Comparison of ENCODE assay signal across 29 mouse cellular contexts in genomic region chr13:94523213-94523612, GRCm38 (mm10).
DNase-seq lines count a peak whose midpoint lies in the region; ATAC-seq and TF ChIP-seq lines count a peak whose summit lies in the region.
"Had no signal": no experiment of that assay in that cellular context is flagged by ENCODE, and none has a peak within 500 bp of the region (broad histone marks: within the 10 kb centered on the region; RNA-seq: fewer than 3 reads in every experiment).

No protein-coding gene starts in this region.

- H3K4me3 ChIP-seq in liver, embryonic 11.5 days (ENCODE audit: low read depth, low read length) = no peak overlapping the region
- H3K4me3 ChIP-seq in liver, embryonic 12.5 days = no peak overlapping the region
- H3K4me3 ChIP-seq in liver, postnatal 0 days (ENCODE audit: low read depth, low read length) = no peak overlapping the region
- H3K4me3 ChIP-seq in stomach, postnatal 0 days (ENCODE audit: low read depth, low read length) = no peak overlapping the region
- H3K4me3 ChIP-seq: embryonic facial prominence, embryonic 10.5 days; embryonic facial prominence, embryonic 15.5 days; forebrain, embryonic 12.5 days; heart, embryonic 15.5 days; hindbrain, embryonic 13.5 days; limb, embryonic 10.5 days; limb, embryonic 15.5 days; lung, embryonic 15.5 days; megakaryocyte, embryonic 14.5 days; midbrain, embryonic 15.5 days had no signal

- peak; percentile 89 for TF ChIP-seq EP300 in liver, postnatal 0 days (IDR thresholded peaks at IDR 0.05; ENCODE audit: low read depth)
- TF ChIP-seq EP300 in stomach, postnatal 0 days (optimal IDR thresholded peaks at IDR 0.05) = no peak

- H3K9me3 ChIP-seq in liver, embryonic 11.5 days (ENCODE audit: control insufficient read depth, low read length) = no peaks in the 10 kb centered on the region
- H3K9me3 ChIP-seq in liver, embryonic 12.5 days (replicated peaks) = no peaks in the 10 kb centered on the region
- no peaks in the 10 kb centered on the region for H3K9me3 ChIP-seq in liver, postnatal 0 days (ENCODE audit: low read length)
- H3K9me3 ChIP-seq in stomach, postnatal 0 days (ENCODE audit: control insufficient read depth, low read length) = no peaks in the 10 kb centered on the region
- H3K9me3 ChIP-seq: embryonic facial prominence, embryonic 10.5 days; embryonic facial prominence, embryonic 15.5 days; forebrain, embryonic 12.5 days; heart, embryonic 15.5 days; hindbrain, embryonic 13.5 days; limb, embryonic 10.5 days; limb, embryonic 15.5 days; lung, embryonic 15.5 days; megakaryocyte, embryonic 14.5 days; midbrain, embryonic 15.5 days had no signal

- H3K27ac ChIP-seq in liver, embryonic 11.5 days (ENCODE audit: low read depth, low read length) = peak overlapping the region; percentile 49; the same call in 1 of the 2 replicates
- peak overlapping the region; percentile 59 for H3K27ac ChIP-seq in liver, embryonic 12.5 days
- 0 out of 2 replicates have a peak overlapping the region, but pooled peaks have one; percentile 16 for H3K27ac ChIP-seq in liver, postnatal 0 days (ENCODE audit: low read depth)
- H3K27ac ChIP-seq in stomach, postnatal 0 days (replicated peaks) = no peak overlapping the region
- H3K27ac ChIP-seq: embryonic facial prominence, embryonic 10.5 days; embryonic facial prominence, embryonic 15.5 days; forebrain, embryonic 12.5 days; heart, embryonic 15.5 days; hindbrain, embryonic 13.5 days; limb, embryonic 10.5 days; limb, embryonic 15.5 days; lung, embryonic 15.5 days; midbrain, embryonic 15.5 days had no signal

- no peak overlapping the region for H3K4me2 ChIP-seq in liver, embryonic 11.5 days
- H3K4me2 ChIP-seq in liver, embryonic 12.5 days = no peak overlapping the region
- no peak overlapping the region for H3K4me2 ChIP-seq in liver, postnatal 0 days (ENCODE audit: low read depth, low read length)
- H3K4me2 ChIP-seq in stomach, postnatal 0 days (replicated peaks; ENCODE audit: low read depth) = no peak overlapping the region
- H3K4me2 ChIP-seq: embryonic facial prominence, embryonic 15.5 days; forebrain, embryonic 12.5 days; heart, embryonic 15.5 days; hindbrain, embryonic 13.5 days; limb, embryonic 15.5 days; lung, embryonic 15.5 days; midbrain, embryonic 15.5 days had no signal

- H3K27me3 ChIP-seq in liver, embryonic 11.5 days (replicated peaks; ENCODE audit: control insufficient read depth, insufficient read depth, low read length) = no peaks in the 10 kb centered on the region
- H3K27me3 ChIP-seq in liver, embryonic 12.5 days (replicated peaks) = no peaks in the 10 kb centered on the region
- no peaks in the 10 kb centered on the region for H3K27me3 ChIP-seq in liver, postnatal 0 days (ENCODE audit: insufficient read depth, low read length)
- no peaks in the 10 kb centered on the region for H3K27me3 ChIP-seq in stomach, postnatal 0 days (ENCODE audit: control insufficient read depth, insufficient read depth, low read length)
- H3K27me3 ChIP-seq: embryonic facial prominence, embryonic 15.5 days; forebrain, embryonic 12.5 days; heart, embryonic 15.5 days; hindbrain, embryonic 13.5 days; limb, embryonic 15.5 days; lung, embryonic 15.5 days; megakaryocyte, embryonic 14.5 days; midbrain, embryonic 15.5 days; Patski had no signal

- no peak for DNase-seq in liver, embryonic 11.5 days (ENCODE audit: low spot score)
- no peak for DNase-seq in liver
- peak; percentile 47 for DNase-seq in MEL-GATA-1-ER (ENCODE audit: extremely low read depth, low read depth)
- DNase-seq in liver, postnatal 0 days = no peak
- no peak for DNase-seq in retina, postnatal 1 day
- no peak for DNase-seq in stomach, postnatal 0 days (ENCODE audit: low spot score)
- DNase-seq in layer of hippocampus, postnatal 25 days (ENCODE audit: extremely low spot score in 1 of 2, low spot score in 1 of 2) = no peak
- DNase-seq: adrenal gland, postnatal 14 days; cerebellum, adult 2 months; cerebellum, postnatal 14 days; forebrain, postnatal 0 days; heart, postnatal 36 days; kidney, adult 11 months; kidney, postnatal 36 days; layer of hippocampus, postnatal 36 days; right cerebral cortex, postnatal 4 days; thymus, postnatal 4 days had no signal

- WGBS in liver, embryonic 11.5 days = 50% methylated on average over 5 of the region's 5 CpGs
- 24% methylated on average over 5 of the region's 5 CpGs for WGBS in liver, embryonic 12.5 days (ENCODE audit: insufficient replicate concordance)
- WGBS in liver, postnatal 0 days (ENCODE audit: insufficient replicate concordance) = 41% methylated on average over 5 of the region's 5 CpGs
- WGBS in stomach, postnatal 0 days = 35% methylated on average over 5 of the region's 5 CpGs

- no peak overlapping the region for H3K9ac ChIP-seq in liver, embryonic 11.5 days (ENCODE audit: low read depth, low read length)
- no peak overlapping the region for H3K9ac ChIP-seq in liver, embryonic 12.5 days
- H3K9ac ChIP-seq in liver, postnatal 0 days (replicated peaks) = no peak overlapping the region
- H3K9ac ChIP-seq in stomach, postnatal 0 days (ENCODE audit: low read length) = no peak overlapping the region
- H3K9ac ChIP-seq: embryonic facial prominence, embryonic 15.5 days; forebrain, embryonic 12.5 days; forebrain, postnatal 0 days; heart, embryonic 15.5 days; hindbrain, embryonic 13.5 days; limb, embryonic 15.5 days; lung, embryonic 15.5 days; midbrain, embryonic 15.5 days had no signal

- H3K36me3 ChIP-seq in liver, embryonic 11.5 days (ENCODE audit: control insufficient read depth, insufficient read depth, low read length) = no peaks in the 10 kb centered on the region
- peaks cover 13% of the 10 kb centered on the region for H3K36me3 ChIP-seq in liver, embryonic 12.5 days
- peaks cover 8% of the 10 kb centered on the region for H3K36me3 ChIP-seq in liver, postnatal 0 days (replicated peaks; ENCODE audit: insufficient read depth, low read length)
- H3K36me3 ChIP-seq in stomach, postnatal 0 days (ENCODE audit: control insufficient read depth, insufficient read depth, low read length) = peaks cover 6% of the 10 kb centered on the region; the same call in 1 of the 2 replicates
- H3K36me3 ChIP-seq: heart, embryonic 15.5 days; lung, embryonic 15.5 days; midbrain, embryonic 15.5 days had no signal

- peaks cover 3% of the 10 kb centered on the region for H3K4me1 ChIP-seq in liver, embryonic 11.5 days (replicated peaks; ENCODE audit: control insufficient read depth, insufficient read depth, low read length)
- H3K4me1 ChIP-seq in liver, embryonic 12.5 days = peaks cover 28% of the 10 kb centered on the region
- H3K4me1 ChIP-seq in liver, postnatal 0 days (ENCODE audit: insufficient read depth) = no peaks in the 10 kb centered on the region
- H3K4me1 ChIP-seq in stomach, postnatal 0 days (replicated peaks; ENCODE audit: control insufficient read depth, insufficient read depth) = no peaks in the 10 kb centered on the region
- H3K4me1 ChIP-seq: embryonic facial prominence, embryonic 10.5 days; embryonic facial prominence, embryonic 15.5 days; forebrain, embryonic 12.5 days; hindbrain, embryonic 13.5 days; limb, embryonic 10.5 days; limb, embryonic 15.5 days; lung, embryonic 15.5 days; midbrain, embryonic 15.5 days had no signal

- ATAC-seq in liver, embryonic 11.5 days (replicated peaks; ENCODE audit: low FRiP score) = 0 out of 2 replicates have a peak, but pooled peaks have one; percentile 72
- peak; percentile 74 for ATAC-seq in liver, embryonic 12.5 days
- ATAC-seq in liver, postnatal 0 days = peak; percentile 68
- no peak for ATAC-seq in stomach, postnatal 0 days (ENCODE audit: low FRiP score, low TSS enrichment)
- ATAC-seq: forebrain, postnatal 0 days; midbrain, embryonic 15.5 days; Patski had no signal

- TF ChIP-seq CTCF in liver, postnatal 0 days (IDR thresholded peaks at IDR 0.05; ENCODE audit: low read depth) = no peak
- no peak for TF ChIP-seq CTCF in stomach, postnatal 0 days (IDR thresholded peaks at IDR 0.05; ENCODE audit: low read depth)
